Mouse (Mus musculus) ES-Bruce4 (cell line): ENCODE data around the gene Adamts9.

ENCODE experiments used
- CTCF ChIP-seq: IDR thresholded peaks from one replicate; pipeline ENCODE4 v1.8.1; 2011; ENCODE audit warnings: low read depth, low read length
- EP300 ChIP-seq: IDR thresholded peaks from 2 replicates; pipeline ENCODE4 v1.6.1; 2011; ENCODE audit warnings: low read depth, low read length; ENCODE audit not compliant: insufficient read depth
- POLR2A ChIP-seq: IDR thresholded peaks from one replicate; pipeline ENCODE4 v1.8.1; 2011; ENCODE audit warnings: low read length; ENCODE audit not compliant: insufficient read depth

- no peak for TF ChIP-seq CTCF
- TF ChIP-seq POLR2A: no peak
- no peak for TF ChIP-seq EP300
Observed at GRCm38 (mm10) chr6:92733651-92734050, 209.6 kb downstream of the Adamts9 start.
